Mouse (Mus musculus): Measurements from ENCODE around the gene Map4k3.
"Not testable (repeated sequence)": the region's sequence is repeated elsewhere in the genome, so short reads cannot be mapped to it uniquely, and the experiment has no call there.

Map4k3 gene

GRCm38 (mm10) chr17:80560669-80561401 lies 167.4 kb downstream of the Map4k3 start:
- DNase-seq = peak; percentile 78 to 80

GRCm38 (mm10) chr17:80559745-80560144 lies 168.5 kb downstream of the Map4k3 start:
- DNase-seq = no peak

DNA sequence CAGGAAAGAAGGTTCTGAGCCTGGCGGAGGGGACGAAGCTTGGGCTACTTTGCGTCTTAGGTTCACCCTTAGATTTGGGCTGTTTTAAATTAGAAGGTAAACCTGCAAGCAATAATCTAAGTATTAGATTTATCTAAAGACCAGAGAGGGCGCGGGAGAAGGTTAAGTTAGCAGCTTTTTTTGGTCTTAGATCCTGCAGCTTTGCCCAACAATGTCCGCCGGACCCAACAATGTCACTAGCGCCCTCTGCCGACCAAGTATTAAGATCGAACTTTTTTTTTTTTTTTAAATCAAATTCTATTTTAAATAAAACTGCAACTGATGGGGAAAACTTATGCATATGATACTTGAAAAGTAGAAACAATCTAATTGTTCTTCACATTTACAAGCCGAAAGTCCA lies 169.2 kb downstream of the Map4k3 start:
- peak; percentile 45 to 55 for DNase-seq

- no peak for DNase-seq
Observed at GRCm38 (mm10) chr17:80558583-80558982, 169.7 kb downstream of the Map4k3 start.

- no peak for DNase-seq
Observed at GRCm38 (mm10) chr17:80557461-80557860, 170.8 kb downstream of the Map4k3 start.

GRCm38 (mm10) chr17:80553318-80554270 lies 174.7 kb downstream of the Map4k3 start:
- DNase-seq = peak; percentile 82 to 86

DNA sequence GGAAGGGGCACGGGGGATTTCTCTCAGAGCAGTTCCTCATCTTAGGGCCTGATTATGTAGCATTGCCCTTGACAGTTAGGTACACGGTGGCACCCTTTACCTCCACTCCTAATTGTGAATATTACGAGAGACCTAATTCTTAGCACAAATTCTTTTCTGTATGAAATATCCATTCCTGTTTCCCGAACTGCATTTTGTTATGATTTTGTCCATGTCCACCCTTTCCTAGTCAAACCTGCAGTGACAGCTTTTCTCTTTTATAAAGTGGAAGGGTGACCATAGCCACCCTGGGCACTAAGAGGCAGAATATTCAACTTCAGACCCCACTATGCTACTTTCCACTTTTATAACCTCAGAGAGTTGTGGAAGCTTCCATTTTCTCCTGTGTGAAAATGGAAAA lies 175.6 kb downstream of the Map4k3 start:
- no peak for DNase-seq

DNA sequence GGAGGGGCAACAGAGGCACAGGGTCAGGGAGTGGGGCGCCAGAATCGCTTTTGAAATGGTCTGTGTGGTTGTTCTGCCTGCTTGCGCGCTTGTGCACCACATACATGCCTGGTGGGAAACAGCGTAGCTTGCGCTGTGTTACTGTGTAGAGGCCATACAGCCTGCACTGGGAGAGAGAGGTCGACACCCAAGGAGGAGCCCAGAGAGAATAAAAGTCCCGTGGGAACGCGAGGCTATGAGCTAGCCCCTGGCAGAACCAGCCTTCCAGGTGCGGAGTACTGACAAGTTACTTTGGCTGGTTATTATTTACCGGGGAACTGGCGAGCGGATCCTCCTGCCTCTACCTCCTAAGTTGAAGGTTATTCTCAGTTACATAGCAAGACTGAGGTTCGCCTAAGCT lies 177.3 kb downstream of the Map4k3 start:
- no peak for DNase-seq

DNA sequence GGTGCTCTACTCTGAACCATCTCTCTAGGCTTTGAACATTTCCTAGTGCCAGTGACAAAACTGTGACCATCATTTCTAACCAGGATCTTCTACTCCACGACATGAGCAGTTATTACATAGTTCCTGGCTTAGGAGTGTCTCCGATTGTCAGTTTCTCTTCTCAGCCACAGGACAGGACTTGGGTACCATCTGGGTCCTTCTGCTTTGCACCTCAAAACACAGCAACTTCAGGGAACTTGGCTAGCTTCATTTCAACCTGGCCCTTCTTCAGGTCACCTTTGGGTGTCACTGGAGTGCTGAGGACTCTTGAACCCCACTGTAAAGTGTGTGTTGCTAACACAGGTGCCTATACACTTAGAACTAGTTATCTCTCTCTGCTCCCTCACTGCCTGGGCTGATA lies 181.4 kb downstream of the Map4k3 start:
- DNase-seq = no peak

DNA sequence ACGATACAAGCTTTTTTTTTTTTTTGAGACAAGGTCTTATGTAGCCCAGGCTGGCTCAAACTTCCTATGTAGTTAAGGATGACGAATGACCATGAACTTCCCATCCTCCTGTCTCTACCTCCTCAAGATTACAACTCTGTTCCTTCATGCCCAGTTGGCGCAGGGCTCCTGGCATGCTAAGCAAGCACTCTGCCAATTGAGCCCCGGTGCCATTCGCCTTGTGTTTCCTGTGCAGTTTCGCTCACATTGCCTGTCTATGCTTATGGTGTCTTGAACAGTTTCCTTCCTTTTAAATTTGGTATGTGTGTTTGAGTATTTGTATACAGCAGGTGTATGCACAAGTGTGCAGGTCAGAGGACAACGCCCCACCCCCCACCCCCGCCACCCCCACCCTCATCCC lies 182.1 kb downstream of the Map4k3 start:
- DNase-seq = no peak

- no peak for DNase-seq
Observed at GRCm38 (mm10) chr17:80543646-80544045, 184.6 kb downstream of the Map4k3 start.

- DNase-seq = no peak
Observed at GRCm38 (mm10) chr17:80537136-80537535, 191.1 kb downstream of the Map4k3 start.

DNA sequence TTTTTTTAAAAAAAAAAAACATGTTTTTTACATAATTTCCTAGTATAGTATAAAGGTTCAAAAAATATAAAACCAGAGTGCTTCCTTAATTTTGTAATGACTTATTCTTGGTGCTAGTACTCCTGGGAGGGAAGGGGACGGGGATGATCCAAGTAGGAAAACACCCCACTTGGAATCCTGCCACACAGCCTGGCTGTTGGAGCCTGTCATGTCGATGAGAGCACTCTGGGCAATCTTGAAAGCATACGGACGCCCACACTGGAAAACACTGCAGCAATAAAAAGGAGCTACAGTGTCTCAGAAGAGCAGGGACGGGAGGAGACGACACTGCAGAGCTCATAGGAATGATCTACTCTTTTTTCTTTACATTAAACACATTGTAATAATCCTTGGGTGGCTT lies 192.7 kb downstream of the Map4k3 start:
- DNase-seq = no peak

GRCm38 (mm10) chr17:80531351-80531750 lies 196.9 kb downstream of the Map4k3 start:
- not testable (repeated sequence) for DNase-seq
